In genomic region chr3:149673926-149674325, GRCm38 (mm10) we compare ENCODE assay signal across 26 mouse cellular contexts.
"Had no signal": no experiment of that assay in that cellular context is flagged by ENCODE, and none has a peak within 500 bp of the region (broad histone marks: within the 10 kb centered on the region; RNA-seq: fewer than 3 reads in every experiment).

No protein-coding gene starts in this region.

- H3K27me3 ChIP-seq: heart, embryonic 12.5 days; hindbrain, embryonic 12.5 days; intestine, embryonic 15.5 days; limb, embryonic 12.5 days had no signal

- H3K4me1 ChIP-seq: heart, embryonic 10.5 days; heart, embryonic 12.5 days; hindbrain, embryonic 10.5 days; hindbrain, embryonic 12.5 days; intestine, embryonic 15.5 days; limb, embryonic 10.5 days; limb, embryonic 12.5 days had no signal

- H3K9me3 ChIP-seq: heart, embryonic 10.5 days; heart, embryonic 12.5 days; hindbrain, embryonic 10.5 days; hindbrain, embryonic 12.5 days; intestine, embryonic 15.5 days; limb, embryonic 10.5 days; limb, embryonic 12.5 days had no signal

- H3K4me3 ChIP-seq: gastrocnemius, adult 2 months; heart, embryonic 10.5 days; heart, embryonic 12.5 days; hindbrain, embryonic 10.5 days; hindbrain, embryonic 12.5 days; intestine, embryonic 15.5 days; layer of hippocampus, adult 2 months; left cerebral cortex, adult 2 months; limb, embryonic 10.5 days; limb, embryonic 12.5 days had no signal

- H3K27ac ChIP-seq: gastrocnemius, adult 2 months; heart, embryonic 10.5 days; hindbrain, embryonic 10.5 days; hindbrain, embryonic 12.5 days; hindbrain, embryonic 14.5 days; intestine, embryonic 15.5 days; layer of hippocampus, adult 2 months; left cerebral cortex, adult 2 months; limb, embryonic 10.5 days; limb, embryonic 12.5 days had no signal

- ATAC-seq: hindbrain, embryonic 16.5 days; inflammation-experienced regulatory T-cells, adult 6 months; intestine, embryonic 15.5 days; intestine, postnatal 0 days had no signal

- H3K9ac ChIP-seq: heart, embryonic 12.5 days; hindbrain, embryonic 12.5 days; hindbrain, embryonic 14.5 days; intestine, embryonic 15.5 days; limb, embryonic 12.5 days had no signal

- H3K4me2 ChIP-seq: heart, embryonic 12.5 days; hindbrain, embryonic 12.5 days; hindbrain, embryonic 14.5 days; intestine, embryonic 15.5 days; limb, embryonic 12.5 days; liver, embryonic 11.5 days had no signal

- H3K36me3 ChIP-seq: heart, embryonic 10.5 days; heart, embryonic 12.5 days; hindbrain, embryonic 10.5 days; hindbrain, embryonic 12.5 days; intestine, embryonic 15.5 days; limb, embryonic 10.5 days; limb, embryonic 12.5 days had no signal

- DNase-seq: gastrocnemius, adult 2 months; gastrocnemius, postnatal 10 days; gastrocnemius, postnatal 25 days; heart, adult 18-20 months; heart, postnatal 10 days; heart, postnatal 4 days; kidney, adult 18-20 months; kidney, adult 8-10 months; kidney, postnatal 10 days; kidney, postnatal 25 days; kidney, postnatal 4 days; liver had no signal
